Mouse (Mus musculus) c-Kit-positive CD71-positive TER-119-positive erythroid progenitor cells, embryonic 14.5 days (primary cell): ENCODE measurements at regions not wholly inside any gene's neighbourhood (a gene's known extent, or its start where the extent isn't known, plus 50 kb on each side); places are given as distances from the start of the nearest gene placed in this dataset.

Source experiments
- DNase-seq: peaks from one replicate; pipeline ENCODE4 v3.0.0-alpha.2; 2013; ENCODE audit warnings: low spot score

GRCm38 (mm10) chr17:75894934-75895333 is 343.2 kb upstream of the Fam98a start:
- no peak for DNase-seq

GRCm38 (mm10) chr17:75893559-75893958 is 341.8 kb upstream of the Fam98a start:
- DNase-seq = no peak

DNA sequence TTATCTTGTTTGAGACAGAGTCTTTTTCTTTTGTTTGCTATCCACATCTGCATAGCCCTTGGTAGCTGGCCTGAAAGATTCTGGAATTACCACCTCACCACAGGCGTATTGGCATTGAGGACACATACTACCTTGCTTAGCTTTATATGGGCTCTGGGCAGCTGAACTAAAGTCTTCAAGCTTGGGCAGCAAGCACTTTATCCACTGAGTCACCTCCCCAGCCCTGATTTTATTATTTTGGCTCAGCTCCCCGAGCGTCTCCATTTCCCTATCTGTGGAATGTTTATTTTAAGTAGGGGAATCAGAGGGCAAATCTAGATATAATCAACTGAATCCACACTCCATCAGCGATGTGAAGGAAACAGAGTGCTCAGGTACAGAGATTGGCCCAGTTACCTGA is 340.4 kb upstream of the Fam98a start:
- no peak for DNase-seq

GRCm38 (mm10) chr17:75891564-75891963 is 339.8 kb upstream of the Fam98a start:
- no peak for DNase-seq

- DNase-seq = no peak
Observed at GRCm38 (mm10) chr17:75877848-75878247, 326.1 kb upstream of the Fam98a start.

- DNase-seq = no peak
Observed at GRCm38 (mm10) chr17:75876895-75877294, 325.1 kb upstream of the Fam98a start.

DNA sequence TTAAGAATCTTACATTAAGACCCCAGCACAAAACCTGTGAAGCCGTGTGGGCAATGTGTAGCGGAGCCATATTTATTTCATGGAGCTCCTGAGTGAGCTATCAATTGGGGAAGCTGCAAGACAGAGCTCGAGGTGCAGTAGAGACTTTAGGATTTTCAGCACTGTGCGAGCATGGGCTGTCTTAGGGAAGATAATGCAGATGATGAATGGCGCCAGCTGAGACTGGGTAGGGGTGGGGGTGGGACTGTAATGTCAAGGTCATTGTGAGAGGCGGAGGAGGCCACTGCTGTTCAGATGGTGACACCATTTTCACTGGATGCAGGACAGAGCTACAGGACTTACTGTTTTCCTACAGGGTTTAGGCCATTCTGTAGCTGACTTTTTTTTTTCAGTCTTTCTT is 322.8 kb upstream of the Fam98a start:
- DNase-seq = no peak

DNA sequence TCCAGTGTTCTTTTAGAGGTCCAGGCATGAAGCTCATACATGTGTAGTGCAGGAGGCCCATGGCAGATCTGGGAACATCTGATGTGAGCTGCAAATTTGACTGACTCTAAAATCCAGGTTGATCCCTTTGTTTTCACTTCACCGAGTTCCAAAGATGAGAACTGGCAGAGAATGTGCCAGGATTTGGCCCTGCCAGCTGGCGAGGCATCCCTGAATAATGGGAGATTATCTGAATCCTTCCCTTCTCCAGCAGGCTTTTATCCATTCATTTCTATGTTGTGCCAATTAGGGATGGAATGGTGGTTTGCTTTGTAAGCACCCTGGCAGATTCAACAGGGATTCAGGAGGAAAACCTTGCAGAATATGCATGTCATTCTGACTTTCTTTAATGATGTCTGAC is 318.7 kb upstream of the Fam98a start:
- DNase-seq = no peak

DNA sequence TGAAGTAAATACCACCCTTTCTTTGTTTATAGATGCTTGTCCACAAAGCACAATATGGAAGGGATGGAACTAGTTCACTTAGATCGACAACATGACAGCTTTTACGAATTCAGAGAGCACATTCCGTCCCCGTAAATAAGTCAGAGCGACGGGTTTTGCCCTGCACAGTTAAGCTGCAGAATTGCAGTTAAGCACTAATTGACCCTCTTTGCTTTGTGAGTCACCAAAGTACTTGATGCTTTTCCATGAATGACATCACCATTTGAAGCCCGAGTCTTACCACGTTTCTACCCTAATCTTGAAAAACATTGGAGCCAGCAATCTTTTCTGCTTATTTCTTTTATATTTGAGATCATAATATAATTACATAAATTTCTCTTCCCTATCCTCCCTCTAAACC is 305.3 kb upstream of the Fam98a start:
- no peak for DNase-seq

GRCm38 (mm10) chr17:75815997-75816626 is 264.4 kb upstream of the Fam98a start:
- DNase-seq = no peak

DNA sequence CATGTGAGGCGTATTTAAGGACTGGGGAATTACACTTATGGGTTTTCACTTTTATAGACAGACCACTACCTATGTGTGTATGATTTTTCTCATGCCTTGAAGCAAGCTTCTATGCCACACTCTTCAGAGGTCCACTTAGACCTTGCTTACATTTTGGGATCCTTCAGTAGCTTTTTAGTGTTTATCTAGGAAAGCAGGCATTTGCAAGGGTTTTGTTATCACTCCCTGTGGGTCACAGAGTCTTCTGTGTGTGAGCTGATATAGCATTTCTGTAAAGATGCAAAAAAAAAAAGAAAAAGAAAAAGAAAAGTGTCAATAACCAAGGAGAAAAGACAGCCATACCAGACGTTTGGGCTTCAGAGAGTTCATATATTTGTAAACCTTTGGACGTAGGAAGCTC is 260.4 kb upstream of the Fam98a start:
- peak; percentile 60 for DNase-seq

DNA sequence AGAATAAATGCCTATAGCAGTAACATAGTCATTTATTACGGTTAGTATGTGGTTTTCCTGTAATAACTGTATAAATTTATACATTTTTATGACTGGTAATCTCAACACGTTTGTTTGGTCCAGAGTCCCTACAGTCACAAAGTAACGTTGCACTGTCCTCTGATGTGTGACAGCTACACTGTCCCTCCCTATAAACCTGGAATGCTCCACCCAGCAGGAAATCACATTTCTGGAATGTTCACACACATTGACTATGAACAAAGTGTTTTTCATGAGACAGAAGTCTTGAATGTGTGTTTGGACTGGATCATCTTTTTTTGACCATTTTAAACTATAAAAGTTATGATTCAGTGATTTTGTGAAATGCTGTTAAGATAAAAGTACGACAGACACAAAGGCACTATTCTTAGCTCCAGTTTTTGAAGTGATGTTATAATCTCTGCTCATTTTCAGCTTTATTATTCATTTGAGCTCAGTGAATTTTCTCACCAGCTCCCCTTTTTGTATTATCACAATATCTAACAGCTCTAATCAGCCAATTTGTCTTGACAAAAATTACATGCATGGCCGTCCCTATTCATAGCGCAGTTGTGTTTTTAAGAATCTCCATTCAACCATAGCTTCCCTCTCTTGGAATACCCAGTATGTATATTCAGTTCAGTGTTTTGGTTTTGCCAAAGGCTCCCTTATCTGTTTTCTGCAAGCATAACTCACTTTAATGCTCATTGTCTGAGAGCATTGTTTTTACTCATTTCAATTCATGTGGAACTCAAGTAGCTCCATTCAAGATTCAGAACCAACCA is 257.0 kb upstream of the Fam98a start:
- no peak for DNase-seq

GRCm38 (mm10) chr17:75808025-75808424 is 256.3 kb upstream of the Fam98a start:
- peak; percentile 35 for DNase-seq

- no peak for DNase-seq
Observed at GRCm38 (mm10) chr17:75804358-75804757, 252.6 kb upstream of the Fam98a start.

- no peak for DNase-seq
Observed at GRCm38 (mm10) chr17:75796380-75796779, 244.6 kb upstream of the Fam98a start.

DNA sequence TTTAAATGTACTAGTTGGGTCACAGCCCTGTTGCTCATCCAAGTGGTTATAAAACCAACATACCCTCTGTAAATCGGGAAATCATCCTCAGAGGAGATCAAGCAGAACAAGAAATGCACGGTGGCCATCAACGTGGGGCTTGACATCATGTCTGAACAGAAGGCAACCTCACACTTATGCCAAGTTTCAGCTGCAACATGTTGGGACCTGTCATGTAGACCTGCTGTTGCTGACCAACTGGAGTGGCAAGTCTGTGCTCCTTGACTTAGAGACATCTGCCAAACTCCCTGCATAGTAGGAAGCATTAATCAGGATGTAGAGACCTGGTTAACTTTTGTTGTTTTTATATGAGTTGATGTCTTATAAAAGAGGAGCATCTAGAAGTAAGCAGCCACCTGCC is 244.0 kb upstream of the Fam98a start:
- DNase-seq = no peak

DNA sequence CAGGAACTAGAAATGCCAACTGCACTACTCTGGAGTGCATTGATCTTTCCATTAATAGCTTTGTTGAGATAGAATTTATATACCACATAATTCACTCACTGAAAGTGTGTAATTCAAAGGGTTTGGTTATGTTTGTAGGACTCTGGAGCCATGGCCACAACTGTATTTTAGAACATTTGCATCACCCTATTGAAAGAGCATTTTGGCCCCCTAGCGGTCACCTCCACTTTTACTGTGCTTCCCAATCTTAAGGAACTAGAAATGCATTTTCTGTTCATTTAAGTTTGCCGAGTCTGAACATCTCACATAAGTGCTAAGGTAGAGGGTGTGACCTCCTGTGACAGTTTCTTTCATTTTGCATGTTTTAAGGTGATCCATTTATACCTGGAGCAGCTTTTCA is 228.0 kb upstream of the Fam98a start:
- DNase-seq = no peak

- DNase-seq = no peak
Observed at GRCm38 (mm10) chr17:75776611-75777010, 224.9 kb upstream of the Fam98a start.

DNA sequence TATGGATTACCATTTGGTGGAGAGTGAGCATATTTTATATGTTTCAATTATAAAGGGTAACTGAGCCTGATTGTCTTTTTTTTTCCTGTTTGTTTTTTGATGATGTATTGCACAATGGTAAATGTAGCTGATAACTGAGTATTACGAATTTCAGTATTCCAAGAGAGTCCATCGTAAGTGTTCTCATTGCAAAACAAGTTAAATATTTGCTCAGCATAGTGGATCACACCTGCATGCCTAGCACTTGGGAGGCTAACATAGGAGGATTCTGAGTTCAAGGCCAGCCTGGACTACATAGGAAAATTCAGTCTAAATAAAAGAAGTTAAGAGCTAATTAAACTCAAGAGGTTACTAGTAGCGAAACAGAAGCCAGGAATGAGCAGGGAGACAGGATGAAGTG is 223.8 kb upstream of the Fam98a start:
- no peak for DNase-seq

DNA sequence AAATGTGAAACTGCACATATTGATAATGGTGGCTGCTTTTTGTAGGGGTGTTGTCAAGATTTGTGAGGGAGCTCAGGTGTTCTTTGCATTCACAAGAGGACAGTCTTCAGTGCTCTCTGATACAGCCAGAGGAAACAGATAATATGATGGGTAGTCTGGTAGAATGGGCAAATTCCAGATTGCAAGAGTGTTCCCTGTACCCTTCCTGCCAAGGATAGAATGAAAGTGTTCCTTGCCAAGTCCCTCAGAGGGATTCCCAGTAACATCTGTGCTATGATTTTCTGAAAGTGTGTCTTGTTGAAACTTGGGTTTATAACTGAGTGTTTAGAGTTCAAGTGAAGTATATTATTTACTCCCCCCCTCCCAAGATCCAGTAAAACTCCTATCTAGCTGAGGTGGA is 221.1 kb upstream of the Fam98a start:
- DNase-seq = no peak

GRCm38 (mm10) chr17:75768654-75769053 is 216.9 kb upstream of the Fam98a start:
- no peak for DNase-seq

DNA sequence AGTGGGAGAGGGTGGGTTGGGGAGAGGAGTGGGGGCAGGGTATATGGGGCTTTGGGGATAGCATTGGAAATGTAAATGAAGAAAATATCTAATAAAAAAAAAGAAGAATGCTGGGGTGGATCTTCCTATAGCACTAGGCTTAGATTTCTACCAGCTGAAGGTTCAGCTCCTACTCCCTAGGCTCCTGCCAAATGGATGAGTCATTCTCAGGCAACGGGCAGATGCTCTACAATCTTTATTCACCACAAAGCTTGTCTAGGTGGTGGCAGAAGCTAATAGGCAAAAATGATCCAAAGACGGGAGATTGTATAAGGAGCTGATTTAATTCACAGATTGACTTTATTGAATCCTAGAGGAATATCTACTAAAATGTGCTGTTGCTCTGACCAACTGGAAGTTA is 211.6 kb upstream of the Fam98a start:
- DNase-seq = no peak

DNA sequence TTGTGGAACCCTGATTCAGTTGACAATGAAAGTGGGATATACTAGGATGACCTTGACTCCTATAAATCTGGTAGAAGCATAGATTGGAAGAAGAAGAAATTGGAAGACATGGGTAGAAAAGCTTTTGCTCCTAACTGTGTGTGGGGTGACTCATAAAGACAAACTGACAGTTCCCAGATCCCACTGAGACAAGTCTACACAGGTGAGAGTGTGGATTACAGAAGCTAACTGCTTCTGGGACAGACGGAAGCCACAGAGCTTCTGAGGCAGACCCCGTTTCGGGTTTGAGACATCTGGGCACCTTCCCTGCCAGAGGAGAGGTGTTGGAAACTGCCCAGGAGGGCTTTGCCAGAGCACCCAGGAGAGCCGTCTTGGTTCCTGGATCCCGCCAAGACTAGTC is 204.7 kb upstream of the Fam98a start:
- no peak for DNase-seq

DNA sequence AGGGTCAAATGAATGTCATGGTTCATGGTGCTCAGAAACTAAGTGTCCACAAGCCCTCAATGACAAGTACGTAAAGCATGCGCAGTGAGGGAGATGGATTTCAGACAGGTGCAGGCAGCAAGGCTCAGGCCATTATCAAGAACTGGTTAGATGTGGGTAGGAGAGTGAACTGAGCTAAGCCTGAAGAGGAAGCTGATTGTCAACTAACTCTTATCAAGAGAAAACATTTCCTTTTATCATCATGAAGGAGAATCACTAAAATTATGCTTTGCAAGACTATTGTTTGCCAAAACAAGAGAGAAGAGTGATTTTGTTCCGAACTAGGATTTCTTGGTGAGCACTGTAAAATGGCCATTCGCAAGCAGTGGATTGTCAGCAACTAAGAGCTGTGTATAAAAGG is 164.7 kb upstream of the Fam98a start:
- DNase-seq = no peak
